Mouse (Mus musculus) neural tube, embryonic 12.5 days (tissue): Measurements from ENCODE around the gene H2-DMa. TPM values are rescaled to one million over a fixed set of nuclear protein-coding genes. Genes with fewer than 3 reads are reported as not detected.
A peak's percentile ranks its signal among the peaks of the same experiment; 100 is the strongest.

ENCODE experiments used
- ATAC-seq: fragments of 200-750 bp; cut with Nextera tagmentation; 2 replicates; pipeline ENCODE4 v1.8.0; 2017; ENCODE audit warnings: low read depth, mild to moderate bottlenecking, moderate TSS enrichment, moderate library complexity; ENCODE audit not compliant: low FRiP score
- H3K27ac ChIP-seq: fragments of 300-500 bp; sonication (generic); 2 replicates; pipeline ENCODE4 v1.5.1; 2016
- H3K27me3 ChIP-seq: fragments of 300-500 bp; sonication (generic); replicated peaks from 2 replicates; pipeline ENCODE4 v1.6.1; 2016; ENCODE audit warnings: mild to moderate bottlenecking
- H3K36me3 ChIP-seq: fragments of 300-500 bp; sonication (generic); 2 replicates; pipeline ENCODE4 v1.6.1; 2016; ENCODE audit warnings: mild to moderate bottlenecking
- H3K4me1 ChIP-seq: fragments of 300-500 bp; sonication (generic); 2 replicates; pipeline ENCODE4 v1.6.1; 2016
- H3K4me2 ChIP-seq: fragments of 300-500 bp; sonication (generic); replicated peaks from 2 replicates; pipeline ENCODE4 v1.6.1; 2016; ENCODE audit warnings: mild to moderate bottlenecking
- H3K4me3 ChIP-seq: fragments of 300-500 bp; sonication (generic); 2 replicates; pipeline ENCODE4 v1.5.1; 2016
- H3K9ac ChIP-seq: fragments of 300-500 bp; sonication (generic); 2 replicates; pipeline ENCODE4 v1.6.1; 2016; ENCODE audit warnings: mild to moderate bottlenecking
- H3K9me3 ChIP-seq: fragments of 300-500 bp; sonication (generic); 2 replicates; pipeline ENCODE4 v1.6.1; 2016; ENCODE audit warnings: mild to moderate bottlenecking
- WGBS: fragments of 180-500 bp; shearing (Covaris S2); methylation state at CpG from one replicate; pipeline ENCODE4 v1.1.7; 2016; 5-methylcytosine and 5-hydroxymethylcytosine counted together
- polyA plus RNA-seq: library from polyadenylated mRNA; unstranded; fragments of >200 nt; fragmentation: Nextera tagmentation; extraction: Ambion mirVana; gene quantifications from 2 replicates; pipeline ENCODE4 v1.2.1, GENCODE M21; 2016

H2-DMa gene
- 12.3 and 15.0 TPM in 2 replicates for polyA plus RNA-seq

DNA sequence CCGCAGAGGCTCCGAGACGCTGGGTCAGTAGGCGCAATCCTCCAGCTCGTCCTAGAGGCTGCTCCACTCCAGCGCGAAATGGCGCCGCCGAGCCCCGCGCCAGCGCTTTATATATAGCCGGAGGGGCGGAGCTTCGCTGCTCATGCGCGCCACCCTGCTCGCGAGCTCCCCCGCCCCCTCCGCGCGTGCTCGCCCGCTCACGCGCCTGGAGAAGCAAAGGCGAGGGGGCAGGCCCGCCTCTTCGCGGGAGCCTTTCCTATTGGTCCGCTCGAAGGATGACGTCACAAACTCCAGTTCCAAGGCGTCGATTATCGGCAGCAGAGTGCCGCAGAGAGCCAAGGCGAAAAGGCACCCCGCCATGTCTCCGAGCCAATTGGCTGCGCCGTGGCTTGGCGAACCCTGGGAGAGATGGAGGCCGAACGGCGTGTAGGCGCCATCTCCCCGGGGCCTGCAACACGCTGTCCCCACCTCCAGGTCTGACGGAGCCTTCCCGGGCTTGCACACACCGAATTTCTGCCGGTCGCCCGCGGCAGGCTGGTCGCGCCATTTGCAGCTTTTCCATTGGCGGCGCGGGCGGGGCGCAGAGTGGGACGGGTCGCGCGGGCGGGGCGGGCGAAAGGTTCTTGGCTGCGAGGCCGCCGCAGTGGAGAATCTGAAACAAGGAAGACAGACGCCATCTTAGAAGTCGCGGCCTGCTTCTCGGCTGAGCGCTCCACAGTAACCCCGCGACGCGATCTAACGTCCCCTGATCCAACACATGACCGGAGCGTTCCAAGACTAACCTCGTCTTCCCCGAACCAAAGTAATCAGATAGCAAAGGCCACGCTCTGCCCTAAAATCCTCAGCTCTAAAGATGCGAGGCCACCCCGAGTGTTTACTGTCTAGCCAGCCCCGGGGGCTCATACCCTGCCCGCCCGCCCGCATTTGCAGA is at the start of gene H2-DMa:
TSS of gene H2-DMa (plus strand) at position 293 of the 931 bp plus-strand sequence.
- Histone ChIP-seq H3K4me1 (peaks cover 23% of the 10 kb centered on the region), H3K9me3 (no peaks in the 10 kb centered on the region), H3K9ac (peak within 1 kb of the TSS; percentile 97), H3K4me2 (peak within 1 kb of the TSS; percentile 99), H3K27me3 (no peaks in the 10 kb centered on the region), H3K36me3 (peaks cover 36% of the 10 kb centered on the region), H3K4me3 (peak within 1 kb of the TSS; percentile 96), H3K27ac (peak within 1 kb of the TSS; percentile 100)
- ATAC-seq, result peak; percentile 68
- WGBS, result under 1% methylated on average over 96 of the region's 96 CpGs

DNA sequence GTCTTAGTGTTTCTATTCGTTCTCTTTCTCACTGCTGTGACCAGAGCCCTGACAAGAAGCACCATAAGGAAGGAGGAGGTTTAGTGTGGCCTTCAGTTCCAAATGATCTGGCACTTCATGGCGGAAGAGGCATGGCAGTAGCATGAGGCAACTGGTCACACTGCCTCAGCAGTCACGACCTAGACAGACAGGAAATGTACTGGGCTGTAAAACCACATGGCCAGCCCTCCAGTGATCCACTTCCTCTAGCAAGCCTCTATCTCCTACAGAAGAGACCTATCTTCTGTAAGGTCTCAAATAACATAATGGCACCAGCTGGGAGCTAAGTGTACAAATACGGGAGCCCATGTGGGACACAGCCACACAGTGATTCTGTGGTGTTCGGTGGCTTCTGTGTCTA is 47.2 kb upstream of the H2-DMa start:
- no peaks in the 10 kb centered on the region for H3K36me3 ChIP-seq
- H3K9me3 ChIP-seq, result no peaks in the 10 kb centered on the region
- H3K27ac ChIP-seq, result no peak overlapping the region
- no peak for ATAC-seq
- no peak overlapping the region for H3K4me2 ChIP-seq
- H3K27me3 ChIP-seq, result peaks cover 8% of the 10 kb centered on the region
- no peak overlapping the region for H3K9ac ChIP-seq
- no peak overlapping the region for H3K4me3 ChIP-seq
- H3K4me1 ChIP-seq, result no peaks in the 10 kb centered on the region
- WGBS, result 78% methylated on average over 5 of the region's 5 CpGs

DNA sequence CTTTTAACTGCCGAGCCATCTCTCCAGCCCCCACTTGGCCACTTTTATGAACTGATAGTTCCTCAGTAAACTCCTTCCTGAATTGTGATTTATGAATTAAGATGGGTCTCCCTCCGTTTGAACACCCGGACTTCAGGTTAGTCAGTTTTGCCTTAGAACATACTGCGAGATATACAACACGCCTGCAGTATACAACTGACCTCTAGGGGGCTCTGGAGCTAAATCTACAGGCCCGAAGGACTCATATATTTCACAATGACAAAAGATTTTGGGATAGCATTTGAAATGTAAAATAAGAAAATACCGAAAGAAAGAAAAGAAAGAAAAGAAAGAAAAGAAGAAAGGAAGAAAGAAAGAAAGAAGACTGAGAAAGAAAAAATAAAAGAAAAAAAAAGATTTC is 44.1 kb upstream of the H2-DMa start:
- peaks cover 8% of the 10 kb centered on the region for H3K27me3 ChIP-seq
- 48% methylated on average over 7 of the region's 7 CpGs for WGBS
- no peaks in the 10 kb centered on the region for H3K36me3 ChIP-seq
- H3K9me3 ChIP-seq, result no peaks in the 10 kb centered on the region
- no peak overlapping the region for H3K4me3 ChIP-seq
- no peak for ATAC-seq
- no peaks in the 10 kb centered on the region for H3K4me1 ChIP-seq
- no peak overlapping the region for H3K27ac ChIP-seq
- H3K4me2 ChIP-seq, result no peak overlapping the region
- H3K9ac ChIP-seq, result no peak overlapping the region

DNA sequence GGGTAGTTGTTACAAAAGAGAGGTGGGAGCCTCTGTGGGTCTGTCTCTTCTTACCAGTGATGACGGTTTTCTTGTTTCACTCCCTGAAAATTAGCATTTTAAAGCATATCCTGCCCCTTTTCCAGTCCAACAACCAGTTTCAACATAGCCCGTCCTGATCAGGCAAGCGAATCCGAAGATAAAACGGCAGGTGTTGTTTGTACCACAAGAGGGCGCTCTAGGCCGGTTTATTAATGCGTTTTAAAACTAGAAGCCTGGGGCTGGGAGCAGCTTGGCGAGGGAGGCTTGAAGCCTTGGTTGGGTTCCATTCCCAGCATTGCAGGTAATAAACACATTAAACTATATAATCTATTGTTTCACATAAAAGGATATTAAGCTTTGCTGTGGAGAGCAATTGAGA is 41.8 kb upstream of the H2-DMa start:
- Histone ChIP-seq H3K36me3 (no peaks in the 10 kb centered on the region), H3K4me2 (no peak overlapping the region), H3K9me3 (no peaks in the 10 kb centered on the region), H3K27ac (no peak overlapping the region), H3K27me3 (peaks cover 8% of the 10 kb centered on the region), H3K4me3 (no peak overlapping the region), H3K9ac (no peak overlapping the region), H3K4me1 (no peaks in the 10 kb centered on the region)
- ATAC-seq, result no peak
- 2% methylated on average over 9 of the region's 9 CpGs for WGBS

DNA sequence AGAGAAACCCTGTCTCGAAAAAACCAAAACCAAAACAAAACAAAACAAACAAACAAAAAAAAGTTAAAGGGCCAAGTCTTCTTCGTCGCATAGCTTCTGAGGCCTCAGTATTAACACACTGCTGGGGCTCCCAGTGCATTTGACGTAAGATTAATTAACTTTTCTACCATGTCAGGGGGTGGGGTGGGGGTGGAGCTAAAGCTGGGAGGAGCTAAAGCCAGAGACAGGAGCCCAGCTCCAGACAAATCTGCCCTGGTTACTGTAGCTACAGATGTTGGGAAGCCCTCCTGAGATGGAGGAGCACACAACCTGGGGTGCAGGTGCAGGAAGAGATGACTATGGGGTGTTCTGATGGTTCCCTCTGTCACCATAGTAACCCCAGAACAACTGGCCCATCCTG is 41.2 kb upstream of the H2-DMa start:
- no peak overlapping the region for H3K4me3 ChIP-seq
- ATAC-seq, result no peak
- no peak overlapping the region for H3K4me2 ChIP-seq
- no peak overlapping the region for H3K9ac ChIP-seq
- peaks cover 4% of the 10 kb centered on the region; the same call in 1 of the 2 replicates for H3K4me1 ChIP-seq
- peaks cover 8% of the 10 kb centered on the region for H3K27me3 ChIP-seq
- no peak overlapping the region for H3K27ac ChIP-seq
- no peaks in the 10 kb centered on the region for H3K36me3 ChIP-seq
- H3K9me3 ChIP-seq, result no peaks in the 10 kb centered on the region
- WGBS, result 61% methylated on average over 4 of the region's 4 CpGs

DNA sequence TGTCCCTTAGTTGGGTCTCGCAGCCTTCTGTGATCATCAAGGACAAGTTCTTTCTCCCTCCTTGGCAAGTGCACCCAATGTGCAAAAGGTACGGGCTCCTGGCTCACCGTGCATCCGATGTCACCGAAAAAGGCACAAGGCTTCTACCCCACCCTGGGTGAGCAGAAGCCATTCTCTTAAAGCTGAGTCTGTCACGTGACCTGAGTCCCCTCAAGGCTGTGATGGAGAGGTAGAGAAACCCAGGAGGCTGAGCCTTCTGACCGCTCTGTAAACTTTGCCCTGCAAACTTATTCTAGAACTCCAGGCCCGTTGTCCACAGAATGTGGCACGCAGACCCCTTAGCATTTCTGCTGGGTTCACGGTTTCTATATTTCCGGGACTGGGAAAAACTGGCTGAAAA is 40.3 kb upstream of the H2-DMa start:
- no peak overlapping the region for H3K9ac ChIP-seq
- no peak for ATAC-seq
- no peaks in the 10 kb centered on the region for H3K9me3 ChIP-seq
- H3K4me2 ChIP-seq, result no peak overlapping the region
- 93% methylated on average over 11 of the region's 11 CpGs for WGBS
- peaks cover 5% of the 10 kb centered on the region; the same call in 1 of the 2 replicates for H3K4me1 ChIP-seq
- H3K4me3 ChIP-seq, result no peak overlapping the region
- peaks cover 8% of the 10 kb centered on the region for H3K27me3 ChIP-seq
- no peaks in the 10 kb centered on the region for H3K36me3 ChIP-seq
- no peak overlapping the region for H3K27ac ChIP-seq

DNA sequence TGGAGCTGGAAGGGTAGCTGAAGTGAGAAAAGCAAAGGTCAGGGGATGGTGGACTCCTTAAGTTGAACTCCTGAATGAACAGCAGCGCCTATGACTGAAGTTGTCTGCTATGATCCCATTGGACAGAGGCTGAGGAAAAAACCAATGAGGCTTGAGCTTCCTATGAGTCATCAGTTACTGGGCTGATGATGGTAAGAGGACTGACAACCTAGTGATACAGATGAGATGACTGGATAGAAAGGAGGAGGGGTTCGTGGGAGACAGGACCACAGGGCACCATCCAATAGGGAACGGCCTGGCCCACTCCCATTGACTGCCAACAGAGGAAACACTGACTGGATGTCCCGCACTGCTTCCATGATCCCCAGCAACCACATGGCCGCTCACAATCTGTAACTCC is 39.7 kb upstream of the H2-DMa start:
- peaks cover 8% of the 10 kb centered on the region for H3K27me3 ChIP-seq
- ATAC-seq, result peak; percentile 82
- no peak overlapping the region for H3K4me3 ChIP-seq
- H3K4me1 ChIP-seq, result peaks cover 5% of the 10 kb centered on the region; the same call in 1 of the 2 replicates
- no peak overlapping the region for H3K27ac ChIP-seq
- no peaks in the 10 kb centered on the region for H3K9me3 ChIP-seq
- H3K4me2 ChIP-seq, result no peak overlapping the region
- no peaks in the 10 kb centered on the region for H3K36me3 ChIP-seq
- 22% methylated on average over 5 of the region's 5 CpGs for WGBS
- no peak overlapping the region for H3K9ac ChIP-seq

DNA sequence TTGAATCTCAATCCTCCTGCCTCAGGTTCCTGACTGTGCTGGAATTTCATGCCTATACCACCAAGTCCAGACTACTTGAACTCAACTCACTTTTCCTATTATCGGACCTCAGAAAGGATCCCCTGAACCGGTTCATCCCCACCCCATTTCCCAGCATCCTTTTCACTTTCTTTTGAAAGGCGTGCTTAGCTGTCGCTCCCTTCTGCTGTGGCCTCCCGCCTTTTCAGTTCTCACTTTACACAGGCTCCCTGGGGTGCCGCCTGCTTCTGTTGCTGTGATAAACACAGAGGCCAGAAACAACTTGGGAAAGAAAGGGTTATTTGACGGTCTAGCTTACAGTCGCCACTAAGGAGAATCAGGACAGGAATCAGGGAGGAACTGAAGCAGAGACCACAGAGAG is 36.2 kb upstream of the H2-DMa start:
- Histone ChIP-seq H3K4me2 (0 out of 2 replicates have a peak overlapping the region, but pooled peaks have one; percentile 2), H3K27me3 (no peaks in the 10 kb centered on the region), H3K9me3 (no peaks in the 10 kb centered on the region), H3K27ac (no peak overlapping the region), H3K4me1 (peaks cover 5% of the 10 kb centered on the region; the same call in 1 of the 2 replicates), H3K36me3 (no peaks in the 10 kb centered on the region), H3K9ac (no peak overlapping the region), H3K4me3 (no peak overlapping the region)
- ATAC-seq, result no peak
- 5% methylated on average over 8 of the region's 8 CpGs for WGBS

DNA sequence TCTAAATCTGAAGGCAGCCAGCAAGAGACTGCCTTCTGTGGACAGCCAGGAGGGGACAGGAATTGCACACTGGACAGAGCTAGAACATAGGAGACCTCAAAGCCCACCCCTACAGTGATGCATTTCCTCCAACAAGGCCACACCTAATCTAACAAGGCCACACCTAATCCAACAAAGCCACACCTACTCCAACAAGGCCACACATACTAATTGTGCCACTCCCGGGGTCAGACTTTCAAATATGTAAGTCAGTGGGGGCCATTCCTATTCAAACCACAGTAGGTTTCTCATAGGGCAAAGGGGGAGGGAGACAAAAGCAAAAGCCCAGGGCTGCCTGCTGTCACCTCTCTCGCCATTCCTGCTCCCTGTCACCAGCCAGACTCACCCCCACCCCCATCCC is 32.0 kb upstream of the H2-DMa start:
- H3K27me3 ChIP-seq, result no peaks in the 10 kb centered on the region
- no peak overlapping the region for H3K9ac ChIP-seq
- no peak overlapping the region for H3K27ac ChIP-seq
- WGBS, result 61% methylated on average over 2 of the region's 2 CpGs
- peaks cover 5% of the 10 kb centered on the region; the same call in 1 of the 2 replicates for H3K4me1 ChIP-seq
- no peaks in the 10 kb centered on the region for H3K36me3 ChIP-seq
- ATAC-seq, result no peak
- no peaks in the 10 kb centered on the region for H3K9me3 ChIP-seq
- no peak overlapping the region for H3K4me2 ChIP-seq
- no peak overlapping the region for H3K4me3 ChIP-seq

DNA sequence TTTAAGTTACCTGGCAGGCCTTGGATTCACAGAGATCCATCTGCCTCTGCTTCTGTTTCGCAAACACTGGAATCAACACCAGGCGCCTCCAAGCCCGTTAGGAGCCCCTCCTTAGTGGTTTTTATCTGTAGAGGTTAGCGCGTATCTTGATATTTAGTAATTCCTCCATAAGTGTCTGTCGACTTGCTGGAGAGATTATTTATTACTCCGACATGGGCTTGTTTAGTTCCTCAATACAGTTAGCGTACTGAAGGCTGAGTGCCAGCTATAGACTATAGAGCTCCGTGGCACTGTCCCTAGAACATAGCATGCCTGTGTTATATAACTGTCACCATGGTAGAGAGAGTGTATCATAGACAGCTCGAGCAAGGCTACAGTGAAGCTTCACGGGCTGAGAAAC is 31.2 kb upstream of the H2-DMa start:
- WGBS, result 88% methylated on average over 11 of the region's 11 CpGs
- H3K27ac ChIP-seq, result no peak overlapping the region
- no peak overlapping the region for H3K4me2 ChIP-seq
- no peak overlapping the region for H3K4me3 ChIP-seq
- no peaks in the 10 kb centered on the region for H3K36me3 ChIP-seq
- ATAC-seq, result no peak
- H3K27me3 ChIP-seq, result no peaks in the 10 kb centered on the region
- no peak overlapping the region for H3K9ac ChIP-seq
- H3K4me1 ChIP-seq, result peaks cover under 1% of the 10 kb centered on the region; the same call in 1 of the 2 replicates
- no peaks in the 10 kb centered on the region for H3K9me3 ChIP-seq

DNA sequence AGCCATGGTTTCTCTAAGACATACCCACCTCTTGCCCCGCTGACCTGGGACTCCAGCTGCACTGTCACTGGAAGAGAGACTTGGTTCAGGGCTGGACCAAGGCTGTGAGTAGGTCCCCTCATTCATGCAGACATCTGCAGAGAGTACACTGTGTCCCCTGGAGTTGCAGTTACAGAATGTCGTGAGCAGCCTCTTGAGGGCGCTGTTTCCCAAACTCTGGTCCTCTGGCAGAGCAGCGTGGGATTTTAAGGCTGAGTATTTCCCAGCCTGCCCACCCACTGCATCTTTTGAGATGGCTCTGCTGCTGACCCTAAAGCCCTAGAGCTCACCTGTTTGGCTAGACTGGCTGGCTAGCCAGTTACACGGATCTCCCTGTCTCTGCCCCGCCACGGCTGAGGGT is 28.4 kb upstream of the H2-DMa start:
- Histone ChIP-seq H3K4me1 (no peaks in the 10 kb centered on the region), H3K27ac (no peak overlapping the region), H3K9me3 (no peaks in the 10 kb centered on the region; the same call in 1 of the 2 replicates), H3K36me3 (no peaks in the 10 kb centered on the region), H3K27me3 (no peaks in the 10 kb centered on the region), H3K4me3 (no peak overlapping the region), H3K4me2 (no peak overlapping the region), H3K9ac (no peak overlapping the region)
- no peak for ATAC-seq
- WGBS, result 55% methylated on average over 7 of the region's 7 CpGs

DNA sequence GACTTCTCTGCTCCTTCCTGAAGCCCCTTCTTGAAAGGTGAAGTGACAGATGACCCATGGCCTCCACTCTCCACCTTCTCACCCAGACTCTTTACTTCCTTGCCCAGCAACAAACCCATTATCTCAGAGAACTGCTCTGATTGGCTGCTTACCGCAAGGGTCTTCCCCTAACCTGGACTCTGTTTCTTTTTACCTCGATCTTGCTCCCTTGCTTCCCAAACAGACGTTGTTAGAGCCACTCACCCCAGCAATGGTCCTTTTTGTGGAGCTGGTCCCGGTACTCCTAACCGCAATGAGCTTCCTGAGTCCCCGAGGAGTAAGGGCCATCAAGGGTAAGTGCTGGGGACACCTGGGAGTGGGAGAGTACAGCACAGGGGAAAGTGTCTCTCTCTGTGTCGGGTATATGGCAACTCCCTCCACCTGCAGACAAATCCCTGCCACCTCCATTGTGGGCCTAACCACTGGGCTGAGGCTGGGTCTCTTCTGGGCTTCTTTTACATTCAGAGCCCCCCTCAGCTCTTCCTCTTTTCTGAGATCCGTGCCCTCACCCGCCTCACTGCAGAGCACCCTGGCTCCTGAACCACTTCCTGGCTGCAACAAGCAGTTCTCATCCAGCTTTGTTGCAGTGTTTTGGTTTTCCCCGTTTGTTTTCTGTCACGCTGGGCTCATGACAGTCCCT is 27.0 kb upstream of the H2-DMa start, which contains the start of gene H2-Oa:
TSS of gene H2-Oa (plus strand) at position 144 of the 679 bp plus-strand sequence.
- Histone ChIP-seq H3K4me1 (no peaks in the 10 kb centered on the region), H3K27ac (no peak within 1 kb of the TSS), H3K9me3 (no peaks in the 10 kb centered on the region; the same call in 1 of the 2 replicates), H3K36me3 (no peaks in the 10 kb centered on the region), H3K4me2 (no peak within 1 kb of the TSS), H3K9ac (no peak within 1 kb of the TSS), H3K27me3 (no peaks in the 10 kb centered on the region), H3K4me3 (no peak within 1 kb of the TSS)
- no peak for ATAC-seq
- WGBS, result 41% methylated on average over 11 of the region's 11 CpGs
